Mouse (Mus musculus) lung, postnatal 0 days (tissue): Measurements from ENCODE around the gene 4930426L09Rik.
A peak's percentile ranks its signal among the peaks of the same experiment; 100 is the strongest.

Experiments used
- CTCF ChIP-seq: IDR thresholded peaks from 2 replicates; pipeline ENCODE4 v1.5.1; 2016; ENCODE audit warnings: antibody characterized with exemption, mild to moderate bottlenecking
- EP300 ChIP-seq: IDR thresholded peaks from 2 replicates; pipeline ENCODE4 v1.6.1; 2016; ENCODE audit warnings: antibody characterized with exemption, mild to moderate bottlenecking, control low read depth

- no peak for TF ChIP-seq CTCF
- TF ChIP-seq EP300: 0 out of 2 replicates have a peak, but pooled peaks have one; percentile 9
Observed at GRCm38 (mm10) chr2:19037430-19037829, 39.3 kb downstream of the 4930426L09Rik start.
